Mouse (Mus musculus) kidney, postnatal 10 days (tissue): Measurements from ENCODE around the gene Lipt2.

Experiments used
- DNase-seq: peaks from one replicate; pipeline ENCODE4 v3.0.0; 2021; ENCODE audit warnings: mixed read lengths

Lipt2 gene

DNA sequence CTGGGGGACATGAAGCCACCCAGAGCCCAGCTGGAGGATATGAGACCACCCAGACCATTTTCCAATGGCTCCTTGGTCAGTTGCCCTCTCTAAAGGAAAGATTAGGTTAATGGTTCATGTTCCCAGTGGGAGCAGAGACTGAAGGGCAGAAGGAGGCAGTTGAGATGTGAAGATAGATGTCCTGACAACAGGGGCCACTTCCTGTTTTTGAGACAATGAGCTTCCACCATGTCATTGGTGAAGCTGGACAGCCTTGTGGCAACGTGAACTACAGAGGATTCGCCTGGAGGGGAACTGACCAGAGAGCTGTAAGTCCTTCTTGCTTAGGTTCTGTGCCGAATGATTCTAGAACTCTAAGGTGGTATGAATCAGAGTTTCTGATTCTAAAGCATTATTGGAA is 17.2 kb downstream of the Lipt2 start, which contains the start of gene Kcne3:
Gene Kcne3, plus strand, starts transcription at position 234 of the 400 bp plus-strand sequence.
- no peak for DNase-seq

DNA sequence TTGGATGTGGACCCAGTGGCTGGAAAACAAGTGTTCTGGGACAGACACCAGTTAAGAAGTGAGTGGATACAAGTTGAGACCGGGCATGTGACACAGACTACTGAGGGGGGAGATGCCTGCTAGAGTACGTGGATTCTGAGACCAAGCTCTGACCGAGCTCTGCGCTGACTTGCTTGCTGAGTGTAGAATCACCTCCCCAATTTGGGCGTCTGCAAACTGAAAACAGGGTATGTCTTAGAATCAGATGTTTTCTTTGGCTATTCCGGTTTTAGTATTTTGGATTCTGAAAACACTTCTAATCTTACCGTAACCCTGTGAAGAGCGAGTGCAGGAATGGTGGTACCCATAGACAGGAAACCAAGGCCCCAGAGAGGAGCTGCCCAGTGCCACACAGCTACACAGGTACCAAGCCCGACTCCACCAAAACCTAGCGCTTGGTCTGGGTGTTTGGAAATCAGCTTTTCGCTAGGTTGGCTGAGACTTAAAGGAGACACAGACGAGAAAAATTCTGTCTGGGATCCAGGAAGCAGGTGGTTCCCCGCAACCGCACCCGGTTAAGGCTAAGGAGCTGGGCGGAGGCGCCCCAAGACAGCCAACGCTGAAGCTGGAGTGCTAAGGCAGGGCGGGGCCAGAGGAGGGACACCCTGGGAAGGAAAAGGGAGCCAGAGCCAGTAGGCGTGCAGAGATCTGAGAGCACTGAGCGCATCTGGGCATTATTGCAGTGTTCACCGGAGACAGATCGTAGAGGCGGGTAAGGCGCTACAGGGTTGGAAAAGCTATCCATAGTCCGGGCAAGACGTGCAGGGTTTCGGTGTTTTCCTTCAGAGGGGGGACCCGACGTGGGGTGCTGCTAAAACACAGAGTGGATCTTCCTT is 19.2 kb downstream of the Lipt2 start:
- peak; percentile 70 for DNase-seq

DNA sequence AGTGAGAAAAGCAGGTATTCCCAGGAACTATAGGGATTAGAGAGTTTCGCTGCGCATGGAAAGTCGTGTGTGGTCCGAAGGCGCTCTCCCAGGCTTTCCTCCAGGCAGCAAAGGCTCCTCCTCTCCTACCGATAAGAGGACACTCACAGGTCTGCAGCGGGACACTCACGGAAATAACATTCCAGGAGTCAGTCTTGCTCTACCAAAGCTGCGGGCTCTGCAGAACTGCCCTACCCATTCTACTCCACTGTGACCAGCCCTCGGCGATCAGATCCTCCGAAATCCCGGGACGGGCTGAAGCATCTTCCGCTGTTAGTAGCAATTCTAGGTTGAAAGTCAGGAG is 19.8 kb downstream of the Lipt2 start:
- DNase-seq, result peak; percentile 15

DNA sequence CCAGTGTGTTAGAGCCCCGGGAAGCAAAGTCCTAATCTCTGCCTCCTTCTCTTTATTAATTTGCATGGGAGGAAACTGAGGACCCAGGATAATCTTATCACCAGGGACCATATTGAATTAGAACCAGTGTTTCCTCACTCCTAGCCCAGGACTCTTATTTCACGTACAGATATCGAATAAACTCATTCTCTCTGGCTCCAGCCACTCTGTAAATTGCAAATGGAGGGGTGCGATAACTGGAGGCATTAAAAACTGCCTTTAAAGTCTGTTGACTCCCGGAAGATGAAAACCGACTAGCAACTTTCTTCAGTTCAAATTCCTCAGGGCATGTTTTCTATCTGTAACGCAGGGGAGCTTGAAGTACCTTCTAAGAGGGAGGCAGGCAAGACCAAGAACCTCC is 20.3 kb downstream of the Lipt2 start:
- no peak for DNase-seq

DNA sequence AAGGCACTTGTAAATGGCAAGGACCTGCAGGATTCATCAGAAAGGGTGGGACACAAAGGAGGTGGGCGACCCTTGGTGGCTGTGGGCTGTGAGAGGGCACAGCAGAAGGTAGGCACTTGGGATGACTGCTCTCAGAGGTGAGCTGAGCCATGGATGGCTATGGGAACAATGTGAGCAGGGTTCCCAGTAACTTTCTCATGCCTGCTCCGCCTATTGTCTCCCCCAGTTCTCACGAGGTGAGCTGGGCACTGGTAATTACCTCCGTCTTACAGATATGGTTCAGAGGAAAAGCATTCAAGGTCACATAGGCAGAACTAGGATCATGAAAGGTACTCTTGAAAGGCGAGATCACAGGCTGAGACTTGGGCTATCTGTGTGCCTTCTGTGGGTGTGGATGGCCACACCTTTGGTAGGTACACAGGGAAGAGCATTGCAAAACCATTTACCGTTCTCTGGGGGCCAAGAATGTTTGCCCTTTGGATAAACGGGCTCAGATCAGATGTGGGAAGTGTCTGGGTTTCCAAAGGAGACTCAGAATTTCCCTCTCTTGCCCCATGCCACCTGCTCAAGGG is 20.8 kb downstream of the Lipt2 start:
- no peak for DNase-seq

DNA sequence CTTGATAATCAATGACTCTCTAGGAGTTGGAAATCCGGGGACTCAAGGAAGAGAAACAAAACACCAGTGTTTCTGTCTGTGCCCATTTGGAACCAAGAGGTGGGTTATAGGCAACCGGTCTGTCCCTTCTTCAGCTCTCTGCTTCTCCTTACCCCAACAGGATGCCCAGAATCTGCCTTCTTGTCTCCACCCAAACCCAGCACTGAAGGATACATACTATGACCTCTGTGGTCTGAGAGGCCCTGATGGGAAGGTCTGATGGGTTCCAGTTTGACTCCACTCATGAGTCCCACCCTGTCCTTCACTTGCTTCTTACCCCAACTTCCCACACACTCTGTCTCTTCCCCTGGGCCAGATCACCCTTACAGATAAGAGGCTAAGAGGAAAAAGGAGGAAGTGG is 22.1 kb downstream of the Lipt2 start:
- DNase-seq, result no peak

DNA sequence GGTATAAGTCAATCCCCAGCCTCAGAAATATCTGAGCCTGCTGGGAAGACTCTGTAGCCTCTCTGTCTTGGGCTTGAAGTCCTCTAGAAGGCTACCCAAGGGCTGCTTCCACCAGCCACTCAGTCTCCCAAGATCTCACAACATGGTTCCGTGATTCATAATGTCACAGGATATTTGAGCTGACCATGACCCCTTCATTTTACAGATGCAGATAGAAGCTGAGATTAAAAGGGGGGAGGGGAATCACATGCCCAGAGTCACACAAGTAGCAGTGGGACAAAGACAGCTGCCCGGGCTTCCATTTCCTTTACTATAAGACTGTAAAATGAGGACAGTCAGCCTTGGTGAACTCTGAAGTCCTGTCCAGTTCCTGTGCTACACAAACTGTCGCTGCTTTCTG is 22.5 kb downstream of the Lipt2 start:
- no peak for DNase-seq

DNA sequence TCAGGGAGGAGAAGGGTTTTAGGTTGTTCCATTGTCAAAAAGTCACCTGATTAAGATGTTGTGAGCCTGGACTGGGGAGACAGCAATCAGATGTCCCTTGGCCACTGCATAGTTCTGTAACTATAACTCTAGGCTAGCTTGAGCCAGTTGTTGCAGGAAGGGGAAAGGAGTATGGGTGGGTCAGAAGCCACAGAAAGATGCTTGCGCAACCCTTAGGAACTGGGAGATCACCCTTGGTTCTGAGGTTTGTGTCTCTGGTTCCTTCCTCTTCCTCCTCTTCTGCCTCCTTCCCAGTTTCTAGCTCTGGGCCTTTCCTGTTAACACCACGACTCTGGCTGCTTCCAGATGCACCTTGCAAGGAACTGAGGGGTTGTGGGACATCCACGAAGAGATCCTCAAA is 23.3 kb downstream of the Lipt2 start:
- DNase-seq, result no peak

DNA sequence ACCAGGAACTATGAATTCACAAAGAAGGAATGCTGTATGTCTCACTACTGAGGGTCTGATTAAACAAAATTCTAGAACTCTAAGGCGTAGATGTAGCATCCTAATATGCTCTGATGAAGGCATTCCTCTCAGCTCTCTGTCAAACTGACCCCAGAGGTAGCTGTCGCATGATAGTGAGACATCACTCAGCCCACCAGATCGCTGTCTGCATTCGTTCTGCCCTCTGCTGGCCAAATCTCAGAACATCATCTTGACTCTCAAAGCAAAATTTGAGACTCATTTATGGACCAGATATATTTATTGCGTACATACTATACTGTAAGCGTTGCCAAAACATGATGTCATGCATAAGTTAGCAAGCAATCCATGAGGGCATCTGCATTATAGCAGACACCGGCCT is 28.5 kb downstream of the Lipt2 start:
- peak; percentile 73 for DNase-seq

DNA sequence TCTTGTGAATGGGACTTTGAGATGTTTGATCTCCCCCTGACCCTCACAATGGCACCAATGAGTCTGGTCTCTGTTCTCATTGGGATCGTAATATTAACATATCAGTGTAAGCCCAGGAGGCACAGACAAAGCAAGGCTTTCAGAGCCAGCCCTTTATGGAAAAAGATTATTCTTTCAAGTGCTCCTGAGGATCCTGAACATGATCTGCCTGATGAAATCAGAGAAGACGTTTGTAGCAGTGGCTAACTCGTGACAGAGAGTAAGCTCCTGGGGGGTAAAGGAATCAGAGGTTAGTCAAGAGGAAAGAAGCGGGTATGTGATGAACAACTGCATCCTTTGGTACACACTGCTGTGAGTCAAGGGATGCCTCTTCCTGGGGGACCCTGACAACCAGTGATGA is 31.1 kb downstream of the Lipt2 start:
- no peak for DNase-seq

DNA sequence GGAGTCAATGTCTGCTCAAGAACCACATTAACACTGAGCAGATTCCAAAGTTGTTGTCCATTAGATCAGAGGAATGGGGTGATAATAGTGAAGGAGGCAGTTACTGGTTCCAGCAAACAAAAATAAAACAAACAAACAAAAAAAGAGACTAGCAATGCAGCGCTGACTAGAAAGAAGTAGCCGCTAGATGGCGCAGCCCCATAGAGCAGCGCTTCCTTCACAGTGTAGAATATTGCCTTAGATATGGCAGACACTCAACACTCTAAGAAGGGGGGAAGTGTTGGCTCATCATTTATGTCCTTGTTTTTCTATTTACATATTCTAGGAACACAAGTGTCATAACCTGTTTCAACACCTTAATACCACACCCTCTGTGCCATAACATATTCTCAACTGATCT is 31.7 kb downstream of the Lipt2 start:
- peak; percentile 89 for DNase-seq

DNA sequence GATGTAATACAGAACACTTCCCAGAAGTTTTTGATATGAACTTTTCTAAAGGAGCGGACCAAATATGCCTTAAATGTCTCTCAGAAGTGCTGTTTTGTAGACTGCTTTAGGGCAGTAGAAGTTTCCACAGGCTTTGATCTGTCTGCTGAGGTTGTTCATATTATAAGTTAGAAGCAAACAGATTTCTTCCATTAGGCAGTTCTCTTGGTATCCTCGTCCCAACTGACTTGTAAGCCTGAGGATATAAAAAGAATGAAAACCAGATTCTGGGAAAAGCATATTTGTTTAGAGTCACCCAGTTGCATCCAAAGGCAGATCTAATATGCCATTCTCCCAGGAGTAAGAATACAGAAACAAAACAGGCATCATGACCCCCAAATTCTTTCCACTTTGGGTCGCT is 42.1 kb downstream of the Lipt2 start:
- no peak for DNase-seq

DNA sequence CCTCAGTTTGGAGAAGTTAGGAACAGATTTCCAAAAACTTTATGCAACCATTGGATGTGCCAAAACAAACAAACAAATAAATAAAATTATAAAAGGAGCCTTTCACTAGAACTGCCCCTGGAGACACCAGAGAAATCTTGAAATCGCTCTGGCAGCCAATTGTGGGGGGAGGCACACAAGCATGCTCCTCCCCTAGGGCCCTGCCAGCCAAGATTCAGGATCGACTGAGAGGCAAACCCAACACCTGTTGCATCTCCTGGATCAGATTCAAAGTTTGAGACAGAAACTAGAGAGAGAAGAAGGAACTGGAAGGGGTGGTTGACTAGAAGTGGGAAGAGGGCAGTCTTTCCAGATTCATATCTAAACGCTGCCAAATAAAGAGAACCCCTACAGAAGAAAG is 44.5 kb downstream of the Lipt2 start:
- DNase-seq, result no peak

DNA sequence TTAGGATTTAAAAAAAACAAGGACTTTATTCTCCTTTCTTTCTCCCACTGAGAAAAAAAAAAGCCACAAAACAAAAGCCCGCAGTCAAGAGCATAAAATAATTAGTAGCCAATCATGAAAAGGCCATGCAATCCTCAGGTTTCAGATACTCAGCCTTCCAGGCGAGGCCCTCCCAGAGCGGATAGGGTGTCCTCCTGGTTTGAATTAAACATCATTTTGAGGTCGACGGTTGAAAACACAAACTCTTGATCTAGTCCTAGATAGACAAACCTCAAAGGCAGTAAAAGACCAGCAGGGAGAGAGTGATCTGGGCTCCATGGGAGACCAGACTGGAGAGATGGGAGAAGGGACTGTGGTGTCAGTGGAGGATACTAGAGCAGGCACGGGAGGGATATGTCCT is 45.8 kb downstream of the Lipt2 start:
- no peak for DNase-seq

DNA sequence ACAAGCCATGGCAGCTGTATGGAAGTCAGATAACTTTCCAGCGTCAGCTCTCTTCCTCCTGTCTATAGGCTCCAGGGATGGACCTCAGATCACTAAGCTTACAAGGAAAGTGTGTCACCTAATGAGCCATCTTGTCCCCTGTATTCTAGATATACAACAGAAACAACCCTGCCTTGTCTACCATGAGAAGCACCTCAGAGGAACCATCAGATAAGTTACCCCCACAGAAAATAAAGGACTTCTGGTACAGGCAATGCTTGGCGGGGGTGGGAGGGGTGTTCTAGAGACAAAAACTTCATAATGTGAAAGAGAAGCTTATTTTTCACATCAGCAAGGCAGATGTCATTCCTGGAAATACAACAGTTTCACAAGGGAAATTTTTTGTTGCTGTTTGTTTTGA is 47.1 kb downstream of the Lipt2 start:
- DNase-seq, result no peak

DNA sequence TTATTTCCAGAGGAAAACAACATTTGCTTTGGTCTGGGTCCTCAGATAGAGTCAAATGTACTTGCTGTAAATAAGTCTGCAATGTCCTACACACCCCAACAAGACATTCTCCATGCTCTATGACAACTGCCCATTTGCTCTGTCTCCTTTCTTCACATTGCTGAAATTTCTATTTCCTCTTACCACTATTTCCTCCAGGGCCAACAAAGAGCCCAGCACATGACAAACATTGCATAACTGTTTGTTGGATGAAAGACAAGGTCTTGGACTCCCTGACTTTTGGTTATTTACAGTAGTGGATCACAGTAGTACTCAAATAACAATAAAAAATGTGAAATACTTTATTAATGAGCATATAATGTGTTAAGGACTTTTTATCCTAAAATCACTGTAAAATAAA is 48.8 kb downstream of the Lipt2 start:
- DNase-seq, result no peak
